Mouse (Mus musculus) T-helper 1 cell (primary cell): ENCODE results near the gene Acad8.

Experiments
- in situ Hi-C: fragments of 300-600 bp; cut with MboI, MseI; formaldehyde crosslinking; loops from one replicate; pipeline ENCODE4 v1.15.1; 2025; ENCODE audit warnings: high pct_unique_total_duplicates

Gene Acad8

GRCm38 (mm10) chr9:26999461-27000395 is at the start of gene Acad8, which contains the start of gene Thyn1:
Acad8 (minus strand) TSS chr9:26999566.
Thyn1 (plus strand) TSS chr9:26999710.
- in situ Hi-C loops, result no loop called here

DNA sequence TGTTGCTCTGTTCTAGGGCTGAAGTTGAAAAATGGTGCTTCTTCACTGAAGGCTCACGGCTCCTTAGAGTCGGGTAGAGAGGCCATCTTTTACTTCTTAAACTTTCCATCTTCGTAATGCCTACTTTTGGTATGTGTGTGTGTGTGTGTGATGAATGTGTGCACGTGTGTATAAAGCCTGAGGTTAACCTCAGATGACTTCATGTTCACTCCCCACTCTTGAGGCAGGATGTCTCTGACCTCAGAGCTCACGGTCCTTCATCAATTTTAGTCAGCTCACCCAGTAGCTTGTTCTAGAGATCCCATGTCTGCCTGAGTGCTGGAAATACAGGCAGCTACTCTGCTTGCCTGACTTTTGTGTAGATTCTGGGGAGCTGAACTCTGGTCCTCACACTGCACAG is 44.5 kb upstream of the Acad8 start:
- in situ Hi-C loops, result loop anchor here (25.0 kb wide), 1 partner anchor 1907 kb away; no protein-coding TSS in a partner anchor

GRCm38 (mm10) chr9:27030763-27031100 is 31.4 kb upstream of the Acad8 start:
- in situ Hi-C loops, result loop anchor here (25.0 kb wide), 1 partner anchor 1893 kb away; no protein-coding TSS in a partner anchor

- in situ Hi-C loops, result loop anchor here (25.0 kb wide), 1 partner anchor 1893 kb away; no protein-coding TSS in a partner anchor
These were observed 30.7 kb upstream of the Acad8 start, which contains the start of the genes Vps26b and Ncapd3 for GRCm38 (mm10) chr9:27029828-27030762. Vps26b (minus strand) TSS chr9:27030065. Ncapd3 (plus strand) TSS chr9:27030175.

DNA sequence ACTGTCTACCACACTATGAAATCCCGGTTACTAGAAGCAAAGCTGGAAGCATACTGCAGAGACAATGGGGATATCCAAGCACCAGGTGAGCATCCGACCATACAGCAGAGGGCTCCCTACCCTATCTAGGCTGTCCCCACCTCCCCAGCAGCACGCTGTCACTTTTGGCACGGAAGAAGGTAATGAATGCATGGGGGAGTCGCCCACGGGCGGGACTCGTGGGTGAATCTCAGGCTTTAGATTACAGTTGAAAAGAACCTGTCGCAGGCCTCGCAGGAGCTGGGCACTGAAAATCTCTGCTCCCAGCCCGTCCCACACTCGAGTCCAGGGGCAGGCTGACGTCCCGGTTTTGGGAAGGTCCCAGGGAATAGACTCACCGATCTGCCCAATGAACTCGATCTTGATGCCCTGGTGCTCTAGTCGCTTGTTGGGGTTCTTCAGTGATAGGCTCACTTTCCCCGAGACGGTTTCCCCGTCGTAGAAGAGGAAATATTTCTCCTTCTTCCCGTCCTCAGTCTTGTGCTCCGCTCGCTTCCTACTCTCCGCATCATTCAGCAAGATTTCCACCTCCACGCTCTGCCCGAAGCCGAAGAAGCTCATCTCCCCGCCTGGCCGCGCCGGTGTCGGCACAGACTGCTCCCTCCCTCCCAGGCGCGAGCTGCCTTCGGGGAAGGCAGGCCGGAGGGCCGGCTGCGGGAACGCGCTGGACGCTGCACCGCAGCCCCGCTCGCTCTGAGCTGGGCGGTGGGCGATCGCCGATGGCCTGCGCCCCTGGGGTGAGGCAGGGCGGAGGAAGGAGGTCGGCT is 29.9 kb upstream of the Acad8 start:
- in situ Hi-C loops, result loop anchor here (25.0 kb wide), 1 partner anchor 1892 kb away; no protein-coding TSS in a partner anchor

DNA sequence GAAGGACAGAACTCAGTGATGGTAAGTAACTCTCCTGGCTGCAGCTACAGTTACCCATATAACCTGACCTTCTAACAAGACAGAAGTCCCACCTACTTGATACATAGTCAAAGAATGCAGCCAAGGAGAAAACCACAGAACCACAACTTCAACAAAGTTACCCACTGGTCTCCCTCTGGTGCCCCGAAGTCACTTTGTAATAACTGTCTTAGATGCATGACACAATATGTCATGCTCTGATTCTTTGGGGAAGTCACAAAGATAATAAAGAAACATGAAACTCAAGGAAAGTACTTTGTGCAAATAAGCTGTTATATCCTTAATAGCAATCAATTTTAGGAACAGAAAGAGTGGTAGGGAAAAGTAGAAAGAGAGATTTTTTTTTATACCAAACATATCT is 27.3 kb upstream of the Acad8 start:
- in situ Hi-C loops, result loop anchor here (25.0 kb wide), 1 partner anchor 1889 kb away; no protein-coding TSS in a partner anchor

- in situ Hi-C loops, result no loop called here
These were observed 24.3 kb upstream of the Acad8 start for GRCm38 (mm10) chr9:27023681-27024080.

GRCm38 (mm10) chr9:27018961-27019360 is 19.6 kb upstream of the Acad8 start:
- in situ Hi-C loops, result no loop called here

GRCm38 (mm10) chr9:27011572-27011971 is 12.2 kb upstream of the Acad8 start:
- in situ Hi-C loops, result no loop called here

DNA sequence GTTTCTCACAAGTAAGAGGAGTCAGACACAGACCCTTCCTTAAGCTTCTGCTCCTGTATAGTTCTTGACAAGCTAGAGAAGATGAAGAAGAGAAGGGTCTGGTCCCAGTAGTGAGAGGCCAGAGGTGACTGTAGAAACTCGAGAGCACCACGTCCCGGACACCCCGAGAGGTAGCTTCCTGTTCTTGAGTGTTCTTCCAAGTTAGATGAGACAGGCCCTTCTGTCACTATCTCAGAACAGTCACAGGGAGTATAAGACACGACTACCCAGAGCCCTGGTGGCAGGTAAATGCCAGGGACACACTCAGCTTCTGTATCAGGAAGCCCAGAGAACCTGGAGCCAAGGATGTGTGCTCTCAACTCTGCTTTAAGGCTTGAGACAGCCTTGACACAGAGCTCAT is 9.9 kb upstream of the Acad8 start:
- in situ Hi-C loops, result no loop called here

- in situ Hi-C loops, result no loop called here
These were observed 7.5 kb upstream of the Acad8 start for GRCm38 (mm10) chr9:27006866-27007265.

DNA sequence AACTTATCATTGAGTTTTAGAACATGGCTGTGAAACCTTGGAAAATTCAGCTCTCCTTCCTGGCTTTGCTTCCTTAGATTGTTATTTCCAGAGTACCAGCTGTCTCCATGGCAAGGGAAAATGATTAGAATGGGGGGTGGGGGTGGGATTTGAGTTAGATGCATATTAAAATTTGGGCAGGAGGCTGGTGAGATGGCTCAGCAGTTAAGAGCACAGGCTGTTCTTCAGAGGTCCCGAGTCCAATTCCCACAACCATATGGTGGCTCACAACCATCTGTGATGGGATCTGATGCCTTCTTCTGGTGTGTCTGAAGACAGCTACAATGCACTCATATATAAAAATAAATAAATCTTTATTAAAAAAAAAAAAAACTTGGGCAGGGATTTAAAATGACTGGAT is 6.6 kb upstream of the Acad8 start:
- in situ Hi-C loops, result no loop called here

GRCm38 (mm10) chr9:27005231-27005630 is 5.9 kb upstream of the Acad8 start:
- in situ Hi-C loops, result no loop called here

DNA sequence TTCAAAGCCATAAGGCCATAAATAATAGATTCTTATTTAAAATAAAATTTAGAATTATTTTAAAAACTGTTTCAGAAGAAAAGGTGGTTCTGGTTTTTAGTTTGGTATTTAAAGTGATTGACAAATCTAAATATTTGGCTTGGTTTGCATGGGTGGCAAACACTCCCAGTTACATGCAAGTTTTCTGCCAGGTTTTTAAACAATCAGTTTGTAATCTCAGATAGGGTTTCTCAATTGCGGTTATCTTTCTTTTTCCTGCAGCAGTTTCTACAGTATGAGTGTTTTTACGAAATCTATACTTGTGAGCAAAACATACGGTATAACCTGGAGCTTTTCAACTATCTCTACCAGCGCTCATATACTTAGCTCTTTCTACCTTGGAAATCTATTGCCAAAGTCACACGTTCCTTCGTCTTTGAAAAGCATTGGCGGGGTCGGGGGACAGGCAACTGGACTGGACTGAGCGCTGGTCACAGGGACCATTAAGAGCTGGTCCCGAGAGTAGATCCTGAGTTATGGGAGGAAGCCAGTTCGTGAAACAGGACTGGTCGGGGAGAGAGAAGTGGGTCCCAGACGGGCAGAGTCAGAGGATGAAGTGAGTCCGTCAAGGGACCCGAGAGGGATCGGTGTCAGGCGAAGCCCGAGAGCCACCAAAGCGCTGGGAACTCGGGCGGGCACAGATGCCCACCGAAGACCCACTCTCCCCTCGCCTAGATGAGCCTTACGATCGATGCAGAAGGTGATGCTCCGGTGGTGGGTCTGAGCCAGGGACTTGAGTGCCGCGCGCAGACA is 501 bp downstream of the Acad8 start:
- in situ Hi-C loops, result no loop called here

DNA sequence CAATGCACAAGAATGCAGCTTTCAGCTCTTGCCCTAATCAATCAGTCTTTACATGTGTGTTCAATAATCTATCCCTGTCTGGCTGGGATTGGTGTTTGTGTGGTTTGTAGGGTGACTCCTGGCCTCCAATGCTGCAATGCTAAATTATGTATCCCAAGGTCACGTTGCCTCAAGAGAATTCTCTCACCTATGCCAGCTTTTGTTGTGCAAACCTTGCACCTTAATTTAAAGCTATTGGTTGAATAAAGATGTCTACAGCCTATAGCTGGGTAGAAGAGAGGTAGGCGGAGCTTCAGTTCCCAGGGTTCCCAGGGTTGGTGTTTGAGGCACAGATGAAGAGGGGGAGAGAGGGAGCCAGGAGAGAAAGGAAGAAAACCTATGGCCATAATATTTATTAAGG is 1.9 kb downstream of the Acad8 start:
- in situ Hi-C loops, result no loop called here

DNA sequence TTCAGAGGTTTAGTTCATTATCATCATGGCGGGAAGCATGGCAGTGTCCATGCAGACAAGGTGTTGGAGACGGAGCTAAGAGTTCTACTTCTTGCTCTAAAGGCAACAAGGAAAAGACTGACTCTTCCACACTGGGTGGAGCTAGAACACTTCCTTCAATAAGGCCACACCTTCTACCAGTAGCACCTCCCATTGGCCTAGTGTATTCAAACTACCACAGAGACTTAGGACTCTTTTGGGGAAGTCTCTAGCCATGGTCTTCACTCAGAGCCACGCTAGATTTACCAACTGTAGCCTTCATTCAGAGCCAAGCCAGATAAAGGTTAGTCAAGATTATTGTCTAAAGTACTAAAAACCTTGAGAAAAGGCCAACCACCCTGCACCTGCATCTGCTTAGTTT is 2.3 kb downstream of the Acad8 start:
- in situ Hi-C loops, result no loop called here

GRCm38 (mm10) chr9:26993900-26994299 is 5.5 kb downstream of the Acad8 start:
- in situ Hi-C loops, result no loop called here

GRCm38 (mm10) chr9:26993118-26993517 is 6.2 kb downstream of the Acad8 start:
- in situ Hi-C loops, result no loop called here

DNA sequence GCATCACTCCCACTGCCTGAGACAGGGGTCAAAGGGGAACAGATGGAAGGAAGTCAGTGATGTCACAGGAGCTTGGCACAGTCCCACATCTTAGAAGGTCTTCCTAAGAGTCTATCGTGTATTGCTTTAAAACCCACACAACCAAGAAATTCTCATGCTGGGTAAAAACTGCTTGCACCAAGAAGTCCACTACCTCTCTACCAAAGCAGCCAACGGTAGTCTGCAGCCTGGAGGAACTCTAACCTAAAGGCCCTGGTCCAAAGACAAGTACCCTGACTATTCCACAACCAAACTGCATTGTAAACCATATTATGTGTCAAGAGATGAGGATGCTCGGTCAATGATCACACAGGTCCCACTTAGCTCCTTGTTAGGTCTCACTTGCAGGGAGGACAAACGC is 9.2 kb downstream of the Acad8 start:
- in situ Hi-C loops, result no loop called here

GRCm38 (mm10) chr9:26985668-26986277 is 13.6 kb downstream of the Acad8 start:
- in situ Hi-C loops, result no loop called here
